Mouse (Mus musculus) stomach, embryonic 14.5 days (tissue): ENCODE results near the gene Rabep1. TPM values are rescaled to one million over a fixed set of nuclear protein-coding genes. Genes with fewer than 3 reads are reported as not detected.

Experiments
- ATAC-seq: fragments of 200-750 bp; cut with Nextera tagmentation; 2 replicates; pipeline ENCODE4 v1.8.0; 2017; ENCODE audit warnings: low read depth, moderate TSS enrichment; ENCODE audit not compliant: insufficient number of reproducible peaks, insufficient read depth, low FRiP score
- H3K27ac ChIP-seq: fragments of 300-500 bp; sonication (generic); 2 replicates; pipeline ENCODE4 v1.5.1; 2014; ENCODE audit warnings: mild to moderate bottlenecking, low read length, moderate library complexity, mixed read lengths
- H3K27me3 ChIP-seq: fragments of 300-500 bp; sonication (generic); 2 replicates; pipeline ENCODE4 v1.6.1; 2014; ENCODE audit warnings: low read length, control low read depth, mixed read lengths; ENCODE audit not compliant: control insufficient read depth, insufficient read depth
- H3K36me3 ChIP-seq: fragments of 300-500 bp; sonication (generic); 2 replicates; pipeline ENCODE4 v1.6.1; 2014; ENCODE audit warnings: mild to moderate bottlenecking, control low read depth, low read length, moderate library complexity, mixed read lengths; ENCODE audit not compliant: control insufficient read depth, insufficient read depth
- H3K4me1 ChIP-seq: fragments of 300-500 bp; sonication (generic); 2 replicates; pipeline ENCODE4 v1.6.1; 2014; ENCODE audit warnings: low read length, control low read depth, mixed read lengths; ENCODE audit not compliant: control insufficient read depth, insufficient read depth
- H3K4me2 ChIP-seq: fragments of 300-500 bp; sonication (generic); replicated peaks from 2 replicates; pipeline ENCODE4 v1.6.1; 2014; ENCODE audit warnings: low read depth, low read length, control low read depth
- H3K4me3 ChIP-seq: fragments of 300-500 bp; sonication (generic); 2 replicates; pipeline ENCODE4 v1.5.1; 2014; ENCODE audit warnings: low read depth, low read length, control low read depth
- H3K9ac ChIP-seq: fragments of 300-500 bp; sonication (generic); replicated peaks from 2 replicates; pipeline ENCODE4 v1.6.1; 2014; ENCODE audit warnings: low read depth, mild to moderate bottlenecking, control low read depth, low read length, moderate library complexity, mixed read lengths
- H3K9me3 ChIP-seq: fragments of 300-500 bp; sonication (generic); 2 replicates; pipeline ENCODE4 v1.6.1; 2016; ENCODE audit warnings: low read depth, low read length, control low read depth; ENCODE audit not compliant: control insufficient read depth
- WGBS: fragments of 180-500 bp; shearing (Covaris S2); extraction: QIAGEN DNeasy Blood & Tissue Kit; methylation state at CpG from one replicate; pipeline ENCODE4 v1.1.7; 2014; 5-methylcytosine and 5-hydroxymethylcytosine counted together
- polyA plus RNA-seq: library from polyadenylated mRNA; unstranded; fragments of >200 nt; fragmentation: Nextera tagmentation; extraction: Ambion mirVana; gene quantifications from 2 replicates; pipeline ENCODE4 v1.2.1, GENCODE M21; 2014

Gene Rabep1
- polyA plus RNA-seq, 1 experiment from 2014 or later = 33.1 TPM

- Histone ChIP-seq H3K4me2 (no peak overlapping the region), H3K4me3 (no peak overlapping the region), H3K9ac (no peak overlapping the region), H3K36me3 (no peaks in the 10 kb centered on the region), H3K27ac (no peak overlapping the region), H3K9me3 (no peaks in the 10 kb centered on the region), H3K27me3 (no peaks in the 10 kb centered on the region), H3K4me1 (no peaks in the 10 kb centered on the region)
- no peak for ATAC-seq
- 77% methylated on average over 2 of the region's 2 CpGs for WGBS
These were observed 20.6 kb downstream of the Rabep1 start for GRCm38 (mm10) chr11:70865223-70865622.

- H3K36me3 ChIP-seq = no peaks in the 10 kb centered on the region
- no peak overlapping the region for H3K27ac ChIP-seq
- H3K9me3 ChIP-seq = no peaks in the 10 kb centered on the region
- H3K4me3 ChIP-seq = no peak overlapping the region
- no peaks in the 10 kb centered on the region for H3K27me3 ChIP-seq
- 0 out of 2 replicates have a peak, but pooled peaks cover 4% of the 10 kb centered on the region for H3K4me1 ChIP-seq
- ATAC-seq = no peak
- no peak overlapping the region for H3K9ac ChIP-seq
- H3K4me2 ChIP-seq = no peak overlapping the region
- 93% methylated on average over 3 of the region's 3 CpGs for WGBS
These were observed 24.7 kb downstream of the Rabep1 start for GRCm38 (mm10) chr11:70869263-70869662.

GRCm38 (mm10) chr11:70869811-70870210, 25.2 kb downstream of the Rabep1 start:
- Histone ChIP-seq H3K27ac (no peak overlapping the region), H3K27me3 (no peaks in the 10 kb centered on the region), H3K9me3 (no peaks in the 10 kb centered on the region), H3K4me2 (no peak overlapping the region), H3K4me3 (no peak overlapping the region), H3K4me1 (0 out of 2 replicates have a peak, but pooled peaks cover 4% of the 10 kb centered on the region), H3K36me3 (no peaks in the 10 kb centered on the region), H3K9ac (no peak overlapping the region)
- WGBS = 94% methylated on average over 2 of the region's 2 CpGs
- ATAC-seq = no peak

GRCm38 (mm10) chr11:70870407-70870806, 25.8 kb downstream of the Rabep1 start:
- 0 out of 2 replicates have a peak, but pooled peaks cover 4% of the 10 kb centered on the region for H3K4me1 ChIP-seq
- H3K27ac ChIP-seq = no peak overlapping the region
- H3K4me2 ChIP-seq = no peak overlapping the region
- 100% methylated on average over 1 of the region's 1 CpGs for WGBS
- no peak overlapping the region for H3K9ac ChIP-seq
- no peak overlapping the region for H3K4me3 ChIP-seq
- no peaks in the 10 kb centered on the region for H3K36me3 ChIP-seq
- no peaks in the 10 kb centered on the region for H3K27me3 ChIP-seq
- no peaks in the 10 kb centered on the region for H3K9me3 ChIP-seq
- no peak for ATAC-seq

GRCm38 (mm10) chr11:70871110-70871509, 26.5 kb downstream of the Rabep1 start:
- Histone ChIP-seq H3K4me1 (0 out of 2 replicates have a peak, but pooled peaks cover 4% of the 10 kb centered on the region), H3K9me3 (no peaks in the 10 kb centered on the region), H3K27ac (no peak overlapping the region), H3K9ac (no peak overlapping the region), H3K4me2 (no peak overlapping the region), H3K36me3 (no peaks in the 10 kb centered on the region), H3K27me3 (no peaks in the 10 kb centered on the region), H3K4me3 (no peak overlapping the region)
- WGBS = 76% methylated on average over 1 of the region's 1 CpGs
- ATAC-seq = no peak

GRCm38 (mm10) chr11:70871766-70872330, 27.3 kb downstream of the Rabep1 start:
- Histone ChIP-seq H3K9me3 (no peaks in the 10 kb centered on the region), H3K4me3 (no peak overlapping the region), H3K4me2 (no peak overlapping the region), H3K9ac (no peak overlapping the region), H3K27me3 (no peaks in the 10 kb centered on the region), H3K4me1 (0 out of 2 replicates have a peak, but pooled peaks cover 4% of the 10 kb centered on the region), H3K36me3 (no peaks in the 10 kb centered on the region), H3K27ac (no peak overlapping the region)
- no peak for ATAC-seq
- WGBS = 84% methylated on average over 3 of the region's 3 CpGs

- Histone ChIP-seq H3K9ac (no peak overlapping the region), H3K4me3 (no peak overlapping the region), H3K27me3 (no peaks in the 10 kb centered on the region), H3K9me3 (no peaks in the 10 kb centered on the region), H3K27ac (no peak overlapping the region), H3K4me2 (no peak overlapping the region), H3K4me1 (0 out of 2 replicates have a peak, but pooled peaks cover 4% of the 10 kb centered on the region), H3K36me3 (no peaks in the 10 kb centered on the region)
- ATAC-seq = no peak
- 35% methylated on average over 1 of the region's 1 CpGs for WGBS
These were observed 29.5 kb downstream of the Rabep1 start for GRCm38 (mm10) chr11:70873846-70874613.

GRCm38 (mm10) chr11:70877670-70878069, 33.1 kb downstream of the Rabep1 start:
- ATAC-seq = no peak

More at GRCm38 (mm10) chr11:70877670-70878069, 33.1 kb downstream of the Rabep1 start:
- 0 out of 2 replicates have a peak, but pooled peaks cover 4% of the 10 kb centered on the region for H3K4me1 ChIP-seq
- no peaks in the 10 kb centered on the region for H3K27me3 ChIP-seq
- no peak overlapping the region for H3K9ac ChIP-seq
- H3K9me3 ChIP-seq = no peaks in the 10 kb centered on the region
- 91% methylated on average over 7 of the region's 7 CpGs for whole genome bisulfite sequencing
- no peaks in the 10 kb centered on the region for H3K36me3 ChIP-seq
- no peak overlapping the region for H3K4me2 ChIP-seq
- no peak overlapping the region for H3K4me3 ChIP-seq
- no peak overlapping the region for H3K27ac ChIP-seq
